Mouse (Mus musculus): ENCODE results near the gene Cadps2. TPM values are rescaled to one million over a fixed set of nuclear protein-coding genes. Genes with fewer than 3 reads are reported as not detected.

The Cadps2 gene
- polyA plus RNA-seq, 1 experiment from 2014 or later: 2.0 TPM

DNA sequence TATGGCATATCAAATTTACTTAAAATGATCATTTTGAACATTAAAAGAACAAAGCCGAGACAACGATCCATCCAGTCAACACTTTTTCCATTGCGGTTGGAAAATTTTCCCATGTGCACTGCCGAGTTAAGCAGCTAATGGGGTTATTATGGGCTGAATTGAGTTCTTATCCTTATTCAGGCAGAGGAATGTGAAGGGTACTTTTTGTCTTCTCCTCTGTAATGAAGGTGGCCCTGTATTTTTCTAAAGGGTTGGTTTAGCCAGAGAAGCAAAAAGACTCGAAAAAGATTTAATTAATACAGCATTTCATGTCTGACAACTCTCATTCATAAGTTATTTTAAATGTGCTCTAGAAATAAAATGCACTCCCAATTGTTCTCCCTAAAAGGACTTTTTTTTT is 524.9 kb downstream of the Cadps2 start:
- Histone ChIP-seq H3K4me3 (no peak overlapping the region), H3K36me3 (no peaks in the 10 kb centered on the region), H3K9me3 (no peaks in the 10 kb centered on the region), H3K4me1 (no peaks in the 10 kb centered on the region), H3K4me2 (no peak overlapping the region), H3K27ac (no peak overlapping the region), H3K27me3 (no peaks in the 10 kb centered on the region), H3K9ac (no peak overlapping the region)
- no peak for ATAC-seq (ENCODE audit: insufficient number of reproducible peaks, low FRiP score, low TSS enrichment, low read depth)
- WGBS: 73% methylated on average over 5 of the region's 5 CpGs

DNA sequence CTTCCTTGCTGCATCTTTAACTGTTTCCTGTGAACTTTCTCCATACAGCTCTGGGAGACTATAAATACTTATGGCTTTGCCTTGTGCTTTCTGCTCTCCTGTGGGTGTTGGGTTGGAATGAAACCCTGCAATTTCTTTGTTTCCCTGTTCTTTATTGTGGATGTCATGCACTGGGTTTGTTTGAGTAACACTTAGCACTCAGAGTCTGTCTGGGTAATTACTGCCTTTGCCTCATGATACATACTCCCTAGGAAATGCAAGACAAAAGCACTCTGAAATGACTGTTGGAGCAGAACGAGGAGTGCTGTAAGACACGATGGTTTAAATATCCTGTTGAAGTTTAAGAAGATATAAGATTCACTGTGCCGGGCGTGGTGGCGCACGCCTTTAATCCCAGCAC is 533.2 kb downstream of the Cadps2 start:
- H3K27me3 ChIP-seq: no peaks in the 10 kb centered on the region
- H3K9me3 ChIP-seq: no peaks in the 10 kb centered on the region
- no peak overlapping the region for H3K9ac ChIP-seq
- no peaks in the 10 kb centered on the region for H3K36me3 ChIP-seq
- WGBS: 82% methylated on average over 6 of the region's 6 CpGs
- H3K4me3 ChIP-seq: no peak overlapping the region
- H3K4me2 ChIP-seq: no peak overlapping the region
- H3K4me1 ChIP-seq: no peaks in the 10 kb centered on the region
- no peak overlapping the region for H3K27ac ChIP-seq
- no peak for ATAC-seq (ENCODE audit: insufficient number of reproducible peaks, low FRiP score, low TSS enrichment, low read depth)

DNA sequence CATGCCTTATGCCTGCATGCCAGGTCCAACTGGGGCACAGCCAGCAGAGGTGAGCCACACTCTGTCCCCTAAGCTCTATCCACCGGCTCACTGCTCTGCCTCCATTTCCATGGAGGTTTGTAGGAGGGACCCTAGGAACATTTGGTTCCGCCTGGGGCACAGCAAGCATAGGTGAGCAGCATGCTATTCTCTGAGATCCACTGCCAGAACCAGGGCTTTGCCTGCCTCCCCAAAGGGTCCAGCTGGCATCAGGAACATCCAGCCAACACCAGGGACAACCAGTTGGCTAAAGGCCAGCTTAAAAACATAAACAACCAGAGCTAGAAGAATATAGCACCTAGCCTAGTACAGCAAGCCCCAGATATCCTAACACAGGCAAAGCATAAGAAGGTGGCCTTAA is 540.6 kb downstream of the Cadps2 start:
- 68% methylated on average over 2 of the region's 2 CpGs for WGBS
- H3K4me1 ChIP-seq: no peaks in the 10 kb centered on the region
- H3K4me3 ChIP-seq: no peak overlapping the region
- no peak overlapping the region for H3K4me2 ChIP-seq
- H3K27ac ChIP-seq: no peak overlapping the region
- ATAC-seq (ENCODE audit: insufficient number of reproducible peaks, low FRiP score, low TSS enrichment, low read depth): no peak
- no peak overlapping the region for H3K9ac ChIP-seq
- no peaks in the 10 kb centered on the region for H3K9me3 ChIP-seq
- no peaks in the 10 kb centered on the region for H3K36me3 ChIP-seq
- H3K27me3 ChIP-seq: no peaks in the 10 kb centered on the region

DNA sequence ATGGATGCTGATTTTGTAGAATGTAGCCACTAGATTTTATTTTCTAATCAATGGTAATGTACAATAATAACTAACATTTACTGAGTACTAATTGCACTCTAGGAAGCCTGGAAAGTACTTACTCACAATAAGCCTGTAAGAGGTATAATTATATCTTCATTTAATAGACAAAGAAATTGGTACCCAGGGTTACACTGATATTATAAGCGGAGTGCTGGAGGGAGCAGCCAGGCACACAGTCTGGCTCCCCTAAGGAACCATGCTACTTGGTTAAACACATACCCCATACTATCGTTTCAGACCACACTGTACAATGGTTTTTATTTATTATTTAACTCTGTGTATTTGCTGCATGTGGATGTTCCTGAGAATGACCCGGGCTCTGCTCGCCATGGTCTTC is 544.5 kb downstream of the Cadps2 start:
- Histone ChIP-seq H3K36me3 (no peaks in the 10 kb centered on the region), H3K4me2 (no peak overlapping the region), H3K4me3 (no peak overlapping the region), H3K9me3 (no peaks in the 10 kb centered on the region), H3K4me1 (no peaks in the 10 kb centered on the region), H3K27me3 (no peaks in the 10 kb centered on the region), H3K9ac (no peak overlapping the region), H3K27ac (no peak overlapping the region)
- 77% methylated on average over 4 of the region's 4 CpGs for WGBS
- no peak for ATAC-seq (ENCODE audit: insufficient number of reproducible peaks, low FRiP score, low TSS enrichment, low read depth)

DNA sequence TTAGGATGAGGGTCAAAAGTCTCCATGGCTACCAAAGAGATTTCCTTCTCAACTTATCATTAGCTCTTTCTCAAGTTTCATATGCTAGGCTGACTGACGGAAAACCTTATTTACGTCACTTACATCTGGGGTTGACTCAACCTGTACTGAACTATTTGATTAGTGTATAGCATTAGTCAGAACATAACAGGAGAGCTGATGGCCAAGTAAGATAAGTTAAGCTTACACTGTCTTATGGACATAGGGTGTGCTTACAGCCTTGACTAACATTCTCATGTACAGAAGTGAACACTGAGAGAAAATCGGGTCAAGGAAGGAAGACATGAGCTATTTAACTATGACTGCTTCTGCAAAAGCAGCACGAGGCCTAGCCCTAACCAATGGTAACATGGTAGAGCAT is 550.5 kb downstream of the Cadps2 start:
- Histone ChIP-seq H3K4me3 (no peak overlapping the region), H3K9me3 (no peaks in the 10 kb centered on the region), H3K27ac (no peak overlapping the region), H3K4me2 (no peak overlapping the region), H3K27me3 (no peaks in the 10 kb centered on the region), H3K4me1 (no peaks in the 10 kb centered on the region), H3K36me3 (no peaks in the 10 kb centered on the region), H3K9ac (no peak overlapping the region)
- ATAC-seq (ENCODE audit: insufficient number of reproducible peaks, low FRiP score, low TSS enrichment, low read depth): no peak
- 82% methylated on average over 4 of the region's 4 CpGs for WGBS

DNA sequence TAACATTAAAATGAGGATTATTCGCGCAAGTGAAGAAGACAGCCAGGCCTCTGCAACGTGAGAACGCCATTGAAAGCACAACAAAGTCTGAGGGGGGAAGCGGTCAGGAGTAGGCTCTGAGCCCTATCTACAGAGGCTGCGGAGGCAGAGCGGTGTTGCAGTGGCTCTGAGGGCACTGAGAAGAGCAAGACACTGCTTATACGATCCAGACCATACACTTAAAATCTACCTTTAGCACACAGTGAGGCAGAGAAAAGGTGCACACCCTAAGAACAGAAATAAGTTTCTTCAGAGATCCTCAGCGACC is 557.8 kb downstream of the Cadps2 start:
- no peaks in the 10 kb centered on the region for H3K4me1 ChIP-seq
- no peak for ATAC-seq (ENCODE audit: insufficient number of reproducible peaks, low FRiP score, low TSS enrichment, low read depth)
- no peaks in the 10 kb centered on the region for H3K36me3 ChIP-seq
- WGBS: 60% methylated on average over 9 of the region's 9 CpGs
- no peak overlapping the region for H3K4me3 ChIP-seq
- no peak overlapping the region for H3K4me2 ChIP-seq
- no peak overlapping the region for H3K9ac ChIP-seq
- no peaks in the 10 kb centered on the region for H3K27me3 ChIP-seq
- no peaks in the 10 kb centered on the region for H3K9me3 ChIP-seq
- no peak overlapping the region for H3K27ac ChIP-seq

DNA sequence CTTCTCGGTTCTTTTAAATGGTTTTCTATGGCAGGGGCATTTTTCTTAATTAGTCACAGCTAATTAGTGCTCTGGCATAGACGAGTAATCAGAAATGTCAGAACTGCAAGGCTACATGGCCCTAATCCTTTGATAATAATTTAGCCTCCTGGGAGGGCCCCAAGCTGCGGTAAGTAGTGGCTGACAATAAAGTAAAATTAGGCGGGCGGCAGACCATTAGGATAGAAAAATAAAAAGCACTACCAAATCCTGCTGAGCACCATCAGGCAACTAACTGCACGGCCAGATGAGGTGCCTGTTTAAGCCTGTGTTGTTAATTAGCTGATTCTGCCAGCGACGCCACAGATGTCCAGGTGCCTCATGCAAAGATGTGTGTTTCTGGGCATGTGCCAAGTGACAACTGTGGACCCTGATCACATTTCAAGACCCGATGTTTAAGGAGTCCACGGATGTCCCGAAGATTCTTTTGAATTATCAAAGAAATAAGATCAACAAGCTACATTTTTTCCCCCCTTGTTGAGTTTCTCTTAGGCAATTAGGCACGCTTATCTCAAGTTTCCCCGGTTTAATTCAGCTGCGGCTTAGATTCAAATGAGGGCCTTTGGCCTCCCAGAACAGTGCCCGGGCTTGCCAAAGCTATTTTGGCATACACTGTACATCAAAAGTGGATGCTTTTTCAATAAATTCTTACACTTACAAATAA is 558.3 kb downstream of the Cadps2 start:
- 25% methylated on average over 15 of the region's 15 CpGs for WGBS
- ATAC-seq (ENCODE audit: insufficient number of reproducible peaks, low FRiP score, low TSS enrichment, low read depth): no peak
- H3K36me3 ChIP-seq: no peaks in the 10 kb centered on the region
- no peak overlapping the region for H3K9ac ChIP-seq
- H3K4me2 ChIP-seq: no peak overlapping the region
- H3K27me3 ChIP-seq: no peaks in the 10 kb centered on the region
- no peaks in the 10 kb centered on the region for H3K9me3 ChIP-seq
- no peak overlapping the region for H3K27ac ChIP-seq
- H3K4me1 ChIP-seq: no peaks in the 10 kb centered on the region
- H3K4me3 ChIP-seq: no peak overlapping the region

DNA sequence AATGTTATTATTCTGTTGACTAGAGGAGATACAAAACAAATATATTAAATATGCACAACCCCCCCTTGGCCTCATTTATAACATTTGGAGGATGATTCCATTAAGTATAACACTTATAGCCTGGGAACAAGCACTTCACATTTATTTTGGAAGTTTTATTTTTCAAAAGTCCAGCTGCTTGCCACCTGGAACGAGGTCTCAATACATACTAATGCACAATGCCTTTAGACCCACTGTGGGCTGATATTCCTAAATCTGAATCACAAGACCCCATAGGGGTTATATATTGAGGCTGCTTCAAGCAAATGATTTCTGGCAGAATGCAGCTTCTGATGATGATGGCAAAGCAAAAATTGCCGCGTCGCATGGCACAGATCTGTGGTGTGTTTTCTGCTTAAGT is 565.7 kb downstream of the Cadps2 start:
- Histone ChIP-seq H3K4me1 (no peaks in the 10 kb centered on the region), H3K9ac (no peak overlapping the region), H3K27me3 (peaks cover 8% of the 10 kb centered on the region; the same call in 1 of the 2 replicates), H3K4me2 (no peak overlapping the region), H3K4me3 (no peak overlapping the region), H3K36me3 (no peaks in the 10 kb centered on the region), H3K9me3 (no peaks in the 10 kb centered on the region), H3K27ac (no peak overlapping the region)
- WGBS: 73% methylated on average over 4 of the region's 4 CpGs
- no peak for ATAC-seq (ENCODE audit: insufficient number of reproducible peaks, low FRiP score, low TSS enrichment, low read depth)

DNA sequence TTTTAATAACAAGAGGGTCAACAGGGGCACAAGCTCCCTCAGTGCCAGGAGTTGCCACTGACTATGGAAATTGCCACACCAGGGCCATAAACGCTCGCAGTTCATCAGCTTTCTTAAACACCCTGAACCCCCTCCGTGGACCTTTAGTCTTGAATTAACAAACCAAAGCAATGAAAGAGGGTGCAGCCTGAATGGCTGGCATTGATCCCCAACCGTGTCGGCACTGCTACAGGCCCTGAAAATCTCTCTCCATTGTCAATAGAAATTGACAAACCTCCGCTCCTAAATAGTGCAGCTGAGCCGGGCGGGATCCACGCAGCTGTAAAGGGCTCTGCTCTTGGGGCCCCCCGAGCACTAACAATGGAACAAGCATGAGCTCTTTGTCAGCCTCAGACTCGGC is 566.2 kb downstream of the Cadps2 start:
- H3K4me2 ChIP-seq: no peak overlapping the region
- H3K9me3 ChIP-seq: no peaks in the 10 kb centered on the region
- whole genome bisulfite sequencing: 6% methylated on average over 11 of the region's 11 CpGs
- H3K27me3 ChIP-seq: peaks cover 12% of the 10 kb centered on the region; the same call in 1 of the 2 replicates
- no peak for ATAC-seq (ENCODE audit: insufficient number of reproducible peaks, low FRiP score, low TSS enrichment, low read depth)
- no peak overlapping the region for H3K27ac ChIP-seq
- H3K9ac ChIP-seq: no peak overlapping the region
- no peak overlapping the region for H3K4me3 ChIP-seq
- no peaks in the 10 kb centered on the region for H3K4me1 ChIP-seq
- H3K36me3 ChIP-seq: no peaks in the 10 kb centered on the region

DNA sequence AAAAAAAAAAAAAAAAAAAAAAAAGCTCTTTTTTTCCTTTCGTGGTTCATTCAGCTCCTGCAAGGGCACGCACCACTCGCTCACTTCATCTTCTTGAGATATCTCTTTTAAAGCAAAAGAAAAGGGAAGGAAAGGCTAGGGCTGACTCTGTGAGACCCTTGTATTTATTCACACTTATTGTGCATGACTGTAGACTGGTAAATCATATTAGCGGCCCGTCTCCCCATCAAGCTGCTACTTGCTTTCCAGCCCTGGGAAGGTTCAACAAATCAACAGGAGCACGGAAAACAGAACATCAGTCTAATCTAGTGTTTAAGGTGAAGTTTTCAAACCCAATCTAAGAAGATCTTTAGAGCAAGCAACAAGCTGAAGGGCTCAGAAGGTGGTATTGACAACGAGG is 566.7 kb downstream of the Cadps2 start:
- Histone ChIP-seq H3K27ac (no peak overlapping the region), H3K9ac (no peak overlapping the region), H3K36me3 (no peaks in the 10 kb centered on the region), H3K27me3 (peaks cover 13% of the 10 kb centered on the region; the same call in 1 of the 2 replicates), H3K9me3 (no peaks in the 10 kb centered on the region), H3K4me3 (no peak overlapping the region), H3K4me2 (no peak overlapping the region), H3K4me1 (no peaks in the 10 kb centered on the region)
- 29% methylated on average over 7 of the region's 7 CpGs for WGBS
- ATAC-seq (ENCODE audit: insufficient number of reproducible peaks, low FRiP score, low TSS enrichment, low read depth): no peak

DNA sequence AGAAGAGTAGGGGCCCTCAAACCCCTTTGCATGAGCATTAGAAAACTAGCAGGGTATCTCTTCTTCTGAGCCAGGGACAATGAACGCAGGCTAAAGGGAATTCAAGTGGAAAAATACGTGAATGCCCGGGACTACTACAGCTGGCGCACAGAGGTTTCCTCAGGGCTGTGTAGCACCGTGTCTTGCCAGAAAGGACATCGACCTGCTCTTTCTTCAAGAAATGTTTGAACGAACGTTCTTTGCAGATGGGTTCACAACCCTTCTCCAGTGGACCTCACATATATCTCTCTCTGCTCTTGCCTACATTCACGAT is 578.5 kb downstream of the Cadps2 start:
- H3K27me3 ChIP-seq: peaks cover 73% of the 10 kb centered on the region
- H3K36me3 ChIP-seq: no peaks in the 10 kb centered on the region
- peak overlapping the region; percentile 21; the same call in 1 of the 2 replicates for H3K4me2 ChIP-seq
- ATAC-seq (ENCODE audit: insufficient number of reproducible peaks, low FRiP score, low TSS enrichment, low read depth): no peak
- 4% methylated on average over 9 of the region's 9 CpGs for WGBS
- peak overlapping the region; percentile 16; the same call in 1 of the 2 replicates for H3K4me3 ChIP-seq
- no peaks in the 10 kb centered on the region for H3K9me3 ChIP-seq
- peaks cover 11% of the 10 kb centered on the region for H3K4me1 ChIP-seq
- no peak overlapping the region for H3K9ac ChIP-seq
- no peak overlapping the region for H3K27ac ChIP-seq

DNA sequence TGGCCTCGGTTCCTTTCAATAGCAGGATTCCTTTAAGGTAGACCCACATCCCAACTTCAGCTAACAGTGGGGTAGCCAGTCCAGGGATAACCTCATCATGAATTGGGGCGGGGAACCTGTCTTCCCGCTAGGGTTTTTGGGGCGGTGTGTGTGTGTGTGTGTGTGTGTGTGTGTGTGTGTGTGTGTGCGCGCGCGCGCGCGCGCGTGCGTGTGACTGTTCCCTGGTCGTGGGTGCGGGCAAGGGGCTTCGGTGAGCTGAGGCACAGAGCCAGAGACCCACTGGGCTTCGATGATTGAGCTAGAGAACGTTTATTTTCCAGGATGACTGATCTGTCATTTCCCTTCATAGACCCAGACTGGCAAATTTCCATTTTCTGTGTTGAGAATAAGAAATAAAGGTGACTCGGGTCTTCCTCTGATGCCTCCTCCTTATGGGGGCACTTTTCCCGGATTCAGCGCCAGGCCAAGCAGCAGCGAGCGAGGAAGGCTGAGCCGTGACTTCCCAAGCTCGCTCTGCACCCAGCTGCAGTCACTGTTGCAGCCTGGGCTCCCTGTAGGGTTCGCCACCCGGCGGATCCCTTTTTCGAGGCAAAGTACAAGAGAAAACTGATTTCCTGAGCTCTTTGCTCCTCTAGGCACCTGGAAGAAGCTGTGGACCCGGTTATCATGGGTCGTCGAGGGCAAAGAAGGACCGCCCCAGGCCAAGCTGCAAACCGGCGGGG is 579.0 kb downstream of the Cadps2 start:
- no peak overlapping the region for H3K27ac ChIP-seq
- no peak for ATAC-seq (ENCODE audit: insufficient number of reproducible peaks, low FRiP score, low TSS enrichment, low read depth)

More for the DNA sequence above, 579.0 kb downstream of the Cadps2 start:
- Histone ChIP-seq H3K9me3 (no peaks in the 10 kb centered on the region), H3K4me3 (peak overlapping the region; percentile 16; the same call in 1 of the 2 replicates), H3K27me3 (peaks cover 78% of the 10 kb centered on the region), H3K4me1 (peaks cover 11% of the 10 kb centered on the region), H3K36me3 (no peaks in the 10 kb centered on the region), H3K9ac (no peak overlapping the region), H3K4me2 (peak overlapping the region; percentile 21; the same call in 1 of the 2 replicates)
- 2% methylated on average over 36 of the region's 36 CpGs for WGBS

Data from limb, embryonic 15.5 days (tissue).